8 mouse cellular contexts compared by ENCODE assay signal in the genomic region with DNA sequence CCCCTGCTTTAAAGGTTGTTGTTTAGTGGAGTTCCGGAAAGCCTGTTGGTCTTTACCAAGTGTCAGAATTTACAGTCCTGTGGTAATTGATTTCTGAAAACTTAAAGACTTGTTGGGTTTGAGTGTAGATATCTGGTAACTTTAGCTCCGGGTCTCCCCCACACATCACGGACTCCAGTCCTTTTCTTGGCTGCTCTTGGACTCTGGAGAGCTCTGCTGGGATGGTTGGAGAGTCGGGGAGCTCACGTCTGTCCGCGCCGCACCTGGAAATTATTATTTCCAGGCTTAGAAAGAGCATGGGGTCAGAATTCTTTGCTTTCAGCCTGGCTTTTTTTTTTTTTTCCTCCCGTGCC. TPM values are rescaled to one million over a fixed set of nuclear protein-coding genes. Genes with fewer than 3 reads are reported as not detected.
DNase-seq lines count a peak whose midpoint lies in the region; ATAC-seq lines count a peak whose summit lies in the region.

No protein-coding gene starts in this region.

- no peak for DNase-seq in heart, postnatal 36 days
- peak; percentile 78 for DNase-seq in NIH3T3 (ENCODE audit: low read depth)
- no peak for DNase-seq in left cerebral cortex, adult 18-20 months (ENCODE audit: low spot score in 2 of 2)
- no peak for DNase-seq in adrenal gland, postnatal 4 days (ENCODE audit: low spot score in 2 of 2)

- H3K9me3 ChIP-seq in heart, embryonic 12.5 days (replicated peaks): no peaks in the 10 kb centered on the region
- no peaks in the 10 kb centered on the region for H3K9me3 ChIP-seq in heart, embryonic 16.5 days (replicated peaks; ENCODE audit: control insufficient read depth, low read length)

- ATAC-seq in heart, embryonic 12.5 days (ENCODE audit: insufficient number of reproducible peaks, low FRiP score): no peak
- no peak for ATAC-seq in heart, embryonic 16.5 days (replicated peaks; ENCODE audit: extremely low read depth, insufficient read depth, low FRiP score)
- no peak for ATAC-seq in monocyte, adult 5-6 weeks (replicated peaks; ENCODE audit: insufficient number of reproducible peaks, low FRiP score, low TSS enrichment, poor library complexity, severe bottlenecking)

- H3K9ac ChIP-seq in heart, embryonic 12.5 days: peak overlapping the region; percentile 96
- H3K9ac ChIP-seq in heart, embryonic 16.5 days (ENCODE audit: low read length): peak overlapping the region; percentile 96

- intact Hi-C loops in heart, postnatal 36 days (cut with DNase I): loop anchor here (2.0 kb wide), 1 partner anchor 40 kb away; no protein-coding TSS in a partner anchor

- peaks cover 68% of the 10 kb centered on the region for H3K79me2 ChIP-seq in macrophage (ENCODE audit: inconsistent target)

- H3K27me3 ChIP-seq in heart, embryonic 12.5 days (replicated peaks): no peaks in the 10 kb centered on the region
- H3K27me3 ChIP-seq in heart, embryonic 16.5 days (ENCODE audit: control insufficient read depth, insufficient read depth, low read length): no peaks in the 10 kb centered on the region

- peak overlapping the region; percentile 93 for H3K4me3 ChIP-seq in heart, embryonic 12.5 days
- peak overlapping the region; percentile 97 for H3K4me3 ChIP-seq in heart, embryonic 16.5 days (ENCODE audit: low read length)
- H3K4me3 ChIP-seq in macrophage (ENCODE audit: inconsistent target): peak overlapping the region; percentile 55

- peak overlapping the region; percentile 74 for H3K4me2 ChIP-seq in heart, embryonic 12.5 days
- H3K4me2 ChIP-seq in heart, embryonic 16.5 days (ENCODE audit: low read depth, low read length): peak overlapping the region; percentile 93

- peaks cover 13% of the 10 kb centered on the region for H3K4me1 ChIP-seq in heart, embryonic 12.5 days (replicated peaks)
- peaks cover 15% of the 10 kb centered on the region for H3K4me1 ChIP-seq in heart, embryonic 16.5 days (ENCODE audit: control insufficient read depth, insufficient read depth, low read length)

- WGBS in heart, embryonic 12.5 days: under 1% methylated on average over 9 of the region's 9 CpGs
- under 1% methylated on average over 9 of the region's 9 CpGs for WGBS in heart, embryonic 16.5 days
- 0% methylated on average over 9 of the region's 9 CpGs for WGBS in macrophage (ENCODE audit: missing documents)

- no peaks in the 10 kb centered on the region for H3K36me3 ChIP-seq in heart, embryonic 12.5 days
- H3K36me3 ChIP-seq in heart, embryonic 16.5 days (ENCODE audit: control insufficient read depth, insufficient read depth): 0 out of 2 replicates have a peak, but pooled peaks cover 2% of the 10 kb centered on the region
- H3K36me3 ChIP-seq in macrophage (ENCODE audit: inconsistent target): no peaks in the 10 kb centered on the region

- H3K27ac ChIP-seq in heart, embryonic 12.5 days (ENCODE audit: poor library complexity, severe bottlenecking): peak overlapping the region; percentile 95
- H3K27ac ChIP-seq in heart, embryonic 16.5 days (ENCODE audit: low read length): peak overlapping the region; percentile 94
- H3K27ac ChIP-seq in macrophage: no peak overlapping the region

RNA-seq across cellular contexts. Expression of a gene that starts 1.1 kb away (rescaled TPM):
- polyA plus RNA-seq in heart, embryonic 12.5 days (2016; fragmentation: Nextera tagmentation; extraction: Ambion mirVana): 7.5 and 8.4 TPM in 2 replicates
- 10 to 100 TPM; 23.6 to 25.0 TPM for total RNA-seq in heart, postnatal 36 days (2021)
- polyA plus RNA-seq in heart, embryonic 16.5 days (2015; fragmentation: Nextera tagmentation; extraction: Ambion mirVana): 6.7 and 6.9 TPM in 2 replicates
- total RNA-seq in macrophage (2018; cell fraction: chromatin; rRNA removed): 100 to 1,000 TPM; 142 to 734 (median 245) TPM
- total RNA-seq in macrophage (2018; cell fraction: cytosol; rRNA removed): 10 to 100 TPM; 30.8 to 76.6 (median 44.6) TPM
- 100 to 1,000 TPM in 25 of 26 experiments, 10 to 100 TPM in 1; 86.3 to 557 (median 248) TPM for total RNA-seq in macrophage (2018; cell fraction: nucleus; rRNA removed)
- polyA plus RNA-seq in macrophage (2018): 11.9 to 21.2 TPM (median 19.1 TPM) in 3 replicates
- 58.8 to 70.8 TPM (median 64.9 TPM) in 3 replicates for total RNA-seq in monocyte, adult 5-6 weeks (2017)
- 10 to 100 TPM; 31.3 to 33.2 TPM for total RNA-seq in left cerebral cortex, adult 18-20 months (2021)
- 10 to 100 TPM; 37.6 to 41.6 TPM for total RNA-seq in adrenal gland, postnatal 4 days (2021)
